ENCODE assay signal across 9 mouse cellular contexts in genomic region chr17:46455110-46455691, GRCm38 (mm10). TPM values are rescaled to one million over a fixed set of nuclear protein-coding genes. Genes with fewer than 3 reads are reported as not detected.
DNase-seq lines count a peak whose midpoint lies in the region; ATAC-seq lines count a peak whose summit lies in the region.
"Had no signal": no experiment of that assay in that cellular context is flagged by ENCODE, and none has a peak within 500 bp of the region (broad histone marks: within the 10 kb centered on the region; RNA-seq: fewer than 3 reads in every experiment).

No protein-coding gene starts in this region.

- peak overlapping the region; percentile 40 for H3K4me3 ChIP-seq in embryonic facial prominence, embryonic 12.5 days
- peak overlapping the region; percentile 31 for H3K4me3 ChIP-seq in hindbrain, embryonic 16.5 days (ENCODE audit: low read length)
- H3K4me3 ChIP-seq in liver, embryonic 11.5 days (ENCODE audit: low read depth, low read length), result peak overlapping the region; percentile 37
- peak overlapping the region; percentile 29 for H3K4me3 ChIP-seq in neural tube, embryonic 13.5 days

- H3K9ac ChIP-seq in embryonic facial prominence, embryonic 12.5 days, result peak overlapping the region; percentile 43
- peak overlapping the region; percentile 36 for H3K9ac ChIP-seq in hindbrain, embryonic 16.5 days (ENCODE audit: low read depth, low read length)
- no peak overlapping the region for H3K9ac ChIP-seq in liver, embryonic 11.5 days (ENCODE audit: low read depth, low read length)
- peak overlapping the region; percentile 61 for H3K9ac ChIP-seq in neural tube, embryonic 13.5 days

- peak; percentile 38 to 47 for DNase-seq in layer of hippocampus, postnatal 10 days (ENCODE audit: low spot score in 2 of 2)
- DNase-seq in layer of hippocampus, adult 18-20 months (ENCODE audit: low spot score in 2 of 2), result no peak
- no peak for DNase-seq in liver, embryonic 11.5 days (ENCODE audit: low spot score)
- DNase-seq in right cerebral cortex, postnatal 36 days (ENCODE audit: low spot score in 2 of 2), result no peak
- DNase-seq in right cerebral cortex, postnatal 25 days, result no peak

- 2% methylated on average over 30 of the region's 33 CpGs for WGBS in embryonic facial prominence, embryonic 12.5 days
- 2% methylated on average over 33 of the region's 33 CpGs for WGBS in hindbrain, embryonic 16.5 days
- WGBS in liver, embryonic 11.5 days, result 3% methylated on average over 33 of the region's 33 CpGs
- under 1% methylated on average over 32 of the region's 33 CpGs for WGBS in neural tube, embryonic 13.5 days

- H3K27ac ChIP-seq in embryonic facial prominence, embryonic 12.5 days, result no peak overlapping the region
- H3K27ac ChIP-seq in hindbrain, embryonic 16.5 days (ENCODE audit: low read depth, low read length), result no peak overlapping the region
- H3K27ac ChIP-seq in liver, embryonic 11.5 days (ENCODE audit: low read depth, low read length), result no peak overlapping the region
- no peak overlapping the region for H3K27ac ChIP-seq in neural tube, embryonic 13.5 days (replicated peaks)

- H3K27me3 ChIP-seq in embryonic facial prominence, embryonic 12.5 days, result peaks cover 75% of the 10 kb centered on the region
- H3K27me3 ChIP-seq in hindbrain, embryonic 16.5 days (replicated peaks; ENCODE audit: control insufficient read depth, insufficient read depth, low read length), result 0 out of 2 replicates have a peak, but pooled peaks cover 2% of the 10 kb centered on the region
- H3K27me3 ChIP-seq in liver, embryonic 11.5 days (replicated peaks; ENCODE audit: control insufficient read depth, insufficient read depth, low read length), result peaks cover 84% of the 10 kb centered on the region
- peaks cover 38% of the 10 kb centered on the region for H3K27me3 ChIP-seq in neural tube, embryonic 13.5 days

- no peak for ATAC-seq in embryonic facial prominence, embryonic 12.5 days (ENCODE audit: insufficient number of reproducible peaks, insufficient read depth, low FRiP score, low TSS enrichment)
- peak; percentile 5; the same call in 1 of the 2 replicates for ATAC-seq in hindbrain, embryonic 16.5 days
- ATAC-seq in liver, embryonic 11.5 days (replicated peaks; ENCODE audit: low FRiP score), result no peak
- ATAC-seq in neural tube, embryonic 13.5 days (ENCODE audit: low read depth), result peak; percentile 57

- H3K9me3 ChIP-seq in embryonic facial prominence, embryonic 12.5 days, result no peaks in the 10 kb centered on the region
- no peaks in the 10 kb centered on the region for H3K9me3 ChIP-seq in hindbrain, embryonic 16.5 days (ENCODE audit: control insufficient read depth, low read length)
- no peaks in the 10 kb centered on the region for H3K9me3 ChIP-seq in liver, embryonic 11.5 days (ENCODE audit: control insufficient read depth, low read length)
- no peaks in the 10 kb centered on the region for H3K9me3 ChIP-seq in neural tube, embryonic 13.5 days

- peak overlapping the region; percentile 89 for H3K4me2 ChIP-seq in embryonic facial prominence, embryonic 12.5 days (replicated peaks)
- H3K4me2 ChIP-seq in hindbrain, embryonic 16.5 days (ENCODE audit: low read length), result peak overlapping the region; percentile 69
- peak overlapping the region; percentile 70 for H3K4me2 ChIP-seq in liver, embryonic 11.5 days
- peak overlapping the region; percentile 63 for H3K4me2 ChIP-seq in neural tube, embryonic 13.5 days

- H3K4me1 ChIP-seq in embryonic facial prominence, embryonic 12.5 days, result peaks cover 16% of the 10 kb centered on the region
- peaks cover 21% of the 10 kb centered on the region for H3K4me1 ChIP-seq in hindbrain, embryonic 16.5 days (ENCODE audit: control insufficient read depth, insufficient read depth, low read depth, low read length)
- H3K4me1 ChIP-seq in liver, embryonic 11.5 days (replicated peaks; ENCODE audit: control insufficient read depth, insufficient read depth, low read length), result peaks cover 13% of the 10 kb centered on the region; the same call in 1 of the 2 replicates
- H3K4me1 ChIP-seq in neural tube, embryonic 13.5 days (replicated peaks), result peaks cover 42% of the 10 kb centered on the region

- no peaks in the 10 kb centered on the region for H3K36me3 ChIP-seq in embryonic facial prominence, embryonic 12.5 days
- H3K36me3 ChIP-seq in hindbrain, embryonic 16.5 days (ENCODE audit: control insufficient read depth, insufficient read depth, low read length), result peaks cover 2% of the 10 kb centered on the region; the same call in 1 of the 2 replicates
- no peaks in the 10 kb centered on the region for H3K36me3 ChIP-seq in liver, embryonic 11.5 days (ENCODE audit: control insufficient read depth, insufficient read depth, low read length)
- H3K36me3 ChIP-seq in neural tube, embryonic 13.5 days, result peaks cover 19% of the 10 kb centered on the region

RNA-seq across cellular contexts. Expression of gene Slc22a7, which starts 16.9 kb away (rescaled TPM):
- total RNA-seq in layer of hippocampus, postnatal 10 days (2021), result under 1 TPM; 0.48 to 0.76 TPM
- total RNA-seq in layer of hippocampus, adult 18-20 months (2021), result under 1 TPM in 1 of 2 experiments, not detected in 1; 0.43 TPM
- polyA plus RNA-seq in embryonic facial prominence, embryonic 12.5 days (2016; fragmentation: Nextera tagmentation; extraction: Ambion mirVana), result not detected in 2 replicates
- not detected in 2 replicates for polyA plus RNA-seq in hindbrain, embryonic 16.5 days (2015; fragmentation: Nextera tagmentation; extraction: Ambion mirVana)
- not detected in 2 replicates for polyA plus RNA-seq in liver, embryonic 11.5 days (2014; fragmentation: Nextera tagmentation; extraction: Ambion mirVana)
- not detected in 2 replicates for polyA plus RNA-seq in neural tube, embryonic 13.5 days (2015; fragmentation: Nextera tagmentation; extraction: Ambion mirVana)
- total RNA-seq: hematopoietic stem cell, adult 5-6 weeks had no signal

RNA-seq across cellular contexts. Expression of gene Crip3, which starts 26.5 kb away (rescaled TPM):
- 1 to 10 TPM; 3.0 to 4.4 TPM for total RNA-seq in layer of hippocampus, postnatal 10 days (2021)
- 1 to 10 TPM; 4.7 to 4.8 TPM for total RNA-seq in layer of hippocampus, adult 18-20 months (2021)
- 1.0 and 1.2 TPM in 2 replicates for polyA plus RNA-seq in embryonic facial prominence, embryonic 12.5 days (2016; fragmentation: Nextera tagmentation; extraction: Ambion mirVana)
- polyA plus RNA-seq in hindbrain, embryonic 16.5 days (2015; fragmentation: Nextera tagmentation; extraction: Ambion mirVana), result 3.3 and 3.6 TPM in 2 replicates
- polyA plus RNA-seq in liver, embryonic 11.5 days (2014; fragmentation: Nextera tagmentation; extraction: Ambion mirVana), result 0.38 and 0.53 TPM in 2 replicates
- 0.96 and 1.5 TPM in 2 replicates for polyA plus RNA-seq in neural tube, embryonic 13.5 days (2015; fragmentation: Nextera tagmentation; extraction: Ambion mirVana)
- total RNA-seq: hematopoietic stem cell, adult 5-6 weeks had no signal

RNA-seq across cellular contexts. Expression of gene Ttbk1, which starts 32.3 kb away (rescaled TPM):
- 100 to 1,000 TPM; 106 to 107 TPM for total RNA-seq in layer of hippocampus, postnatal 10 days (2021)
- total RNA-seq in layer of hippocampus, adult 18-20 months (2021), result 100 to 1,000 TPM; 117 to 120 TPM
- polyA plus RNA-seq in embryonic facial prominence, embryonic 12.5 days (2016; fragmentation: Nextera tagmentation; extraction: Ambion mirVana), result 0.88 and 1.3 TPM in 2 replicates
- 5.1 and 5.5 TPM in 2 replicates for polyA plus RNA-seq in hindbrain, embryonic 16.5 days (2015; fragmentation: Nextera tagmentation; extraction: Ambion mirVana)
- polyA plus RNA-seq in liver, embryonic 11.5 days (2014; fragmentation: Nextera tagmentation; extraction: Ambion mirVana), result 0.03 and 0.07 TPM in 2 replicates
- 6.0 and 6.9 TPM in 2 replicates for polyA plus RNA-seq in neural tube, embryonic 13.5 days (2015; fragmentation: Nextera tagmentation; extraction: Ambion mirVana)

RNA-seq across cellular contexts. Expression of gene Dnph1, which starts 41.3 kb away (rescaled TPM):
- total RNA-seq in layer of hippocampus, postnatal 10 days (2021), result 1 to 10 TPM; 6.0 to 7.6 TPM
- total RNA-seq in layer of hippocampus, adult 18-20 months (2021), result 1 to 10 TPM; 5.1 to 5.9 TPM
- 58.2 and 63.4 TPM in 2 replicates for polyA plus RNA-seq in embryonic facial prominence, embryonic 12.5 days (2016; fragmentation: Nextera tagmentation; extraction: Ambion mirVana)
- polyA plus RNA-seq in hindbrain, embryonic 16.5 days (2015; fragmentation: Nextera tagmentation; extraction: Ambion mirVana), result 18.7 and 19.0 TPM in 2 replicates
- 63.6 and 65.0 TPM in 2 replicates for polyA plus RNA-seq in liver, embryonic 11.5 days (2014; fragmentation: Nextera tagmentation; extraction: Ambion mirVana)
- polyA plus RNA-seq in neural tube, embryonic 13.5 days (2015; fragmentation: Nextera tagmentation; extraction: Ambion mirVana), result 19.0 and 19.2 TPM in 2 replicates

Comparison
In these comparisons a context has a peak if more than half of its experiments do, and no peak if none do; other contexts are left out.
1. DNase-seq: peak in layer of hippocampus, postnatal 10 days (2 of 2); none in layer of hippocampus, adult 18-20 months (0 of 2), liver, embryonic 11.5 days (single experiment), right cerebral cortex, postnatal 36 days (0 of 2) and right cerebral cortex, postnatal 25 days (single experiment).
2. ATAC-seq: peak in hindbrain, embryonic 16.5 days (single experiment) and neural tube, embryonic 13.5 days (single experiment); none in embryonic facial prominence, embryonic 12.5 days (single experiment) and liver, embryonic 11.5 days (single experiment).
3. Peak in every context shown above with its lines, with median percentiles within 50 percentile points of each other: H3K4me2 ChIP-seq and H3K4me3 ChIP-seq.